Mouse (Mus musculus) lung, postnatal 0 days (tissue): ENCODE measurements at regions not wholly inside any gene's neighbourhood (a gene's known extent, or its start where the extent isn't known, plus 50 kb on each side); places are given as distances from the start of the nearest gene placed in this dataset.

Source experiments
- ATAC-seq: fragments of 200-750 bp; cut with Nextera tagmentation; 2 replicates; pipeline ENCODE4 v1.8.0; 2017; ENCODE audit warnings: moderate library complexity
- DNase-seq: peaks from one replicate; pipeline ENCODE4 v3.0.0-alpha.2; 2016; ENCODE audit warnings: low spot score
- H3K27ac ChIP-seq: fragments of 300-500 bp; sonication (generic); 2 replicates; pipeline ENCODE4 v1.5.1; 2014; ENCODE audit warnings: antibody characterized with exemption, mild to moderate bottlenecking, low read length, mixed read lengths
- H3K27me3 ChIP-seq: fragments of 300-500 bp; sonication (generic); replicated peaks from 2 replicates; pipeline ENCODE4 v1.6.1; 2014; ENCODE audit warnings: low read length, mixed read lengths; ENCODE audit not compliant: insufficient read depth
- H3K36me3 ChIP-seq: fragments of 300-500 bp; sonication (generic); 2 replicates; pipeline ENCODE4 v1.6.1; 2014; ENCODE audit warnings: low read length, mixed read lengths; ENCODE audit not compliant: insufficient read depth
- H3K4me1 ChIP-seq: fragments of 300-500 bp; sonication (generic); 2 replicates; pipeline ENCODE4 v1.6.1; 2014; ENCODE audit warnings: antibody characterized with exemption, low read depth, low read length, mixed read lengths; ENCODE audit not compliant: insufficient read depth
- H3K4me2 ChIP-seq: fragments of 300-500 bp; sonication (generic); replicated peaks from 2 replicates; pipeline ENCODE4 v1.6.1; 2014; ENCODE audit warnings: low read depth, mild to moderate bottlenecking, low read length, moderate library complexity, mixed read lengths
- H3K4me3 ChIP-seq: fragments of 300-500 bp; sonication (generic); 2 replicates; pipeline ENCODE4 v1.5.1; 2014; ENCODE audit warnings: low read depth, low read length
- H3K9ac ChIP-seq: fragments of 300-500 bp; sonication (generic); replicated peaks from 2 replicates; pipeline ENCODE4 v1.6.1; 2014; ENCODE audit warnings: low read depth, mild to moderate bottlenecking
- H3K9me3 ChIP-seq: fragments of 300-500 bp; sonication (generic); 2 replicates; pipeline ENCODE4 v1.6.1; 2016; ENCODE audit warnings: low read length, mixed read lengths
- CTCF ChIP-seq: IDR thresholded peaks from 2 replicates; pipeline ENCODE4 v1.5.1; 2016; ENCODE audit warnings: antibody characterized with exemption, mild to moderate bottlenecking
- EP300 ChIP-seq: IDR thresholded peaks from 2 replicates; pipeline ENCODE4 v1.6.1; 2016; ENCODE audit warnings: antibody characterized with exemption, mild to moderate bottlenecking, control low read depth
- WGBS: fragments of 180-500 bp; shearing (Covaris S2); extraction: QIAGEN DNeasy Blood & Tissue Kit; methylation state at CpG from one replicate; pipeline ENCODE4 v1.1.7; 2014; 5-methylcytosine and 5-hydroxymethylcytosine counted together

- H3K4me2 ChIP-seq: no peak overlapping the region
- DNase-seq: no peak
- no peak for TF ChIP-seq EP300
- TF ChIP-seq CTCF: no peak
- no peak overlapping the region for H3K27ac ChIP-seq
- H3K9ac ChIP-seq: no peak overlapping the region
- H3K27me3 ChIP-seq: no peaks in the 10 kb centered on the region
- H3K4me3 ChIP-seq: no peak overlapping the region
- H3K9me3 ChIP-seq: no peaks in the 10 kb centered on the region
- no peaks in the 10 kb centered on the region for H3K4me1 ChIP-seq
- 83% methylated on average over 1 of the region's 1 CpGs for WGBS
- H3K36me3 ChIP-seq: no peaks in the 10 kb centered on the region
- no peak for ATAC-seq
Measured at GRCm38 (mm10) chr3:19824904-19825303, 131.9 kb upstream of the Cp start.

GRCm38 (mm10) chr3:19828518-19829246, 128.2 kb upstream of the Cp start:
- no peaks in the 10 kb centered on the region for H3K36me3 ChIP-seq
- WGBS: 77% methylated on average over 5 of the region's 5 CpGs
- no peak overlapping the region for H3K4me2 ChIP-seq
- H3K9ac ChIP-seq: no peak overlapping the region
- no peaks in the 10 kb centered on the region for H3K27me3 ChIP-seq
- no peaks in the 10 kb centered on the region for H3K4me1 ChIP-seq
- ATAC-seq: no peak
- H3K9me3 ChIP-seq: no peaks in the 10 kb centered on the region
- H3K27ac ChIP-seq: no peak overlapping the region
- no peak overlapping the region for H3K4me3 ChIP-seq
- no peak for DNase-seq
- no peak for TF ChIP-seq EP300

- 86% methylated on average over 2 of the region's 2 CpGs for WGBS
Measured at GRCm38 (mm10) chr3:19829752-19830151, 127.1 kb upstream of the Cp start.

GRCm38 (mm10) chr3:19848031-19848735, 108.7 kb upstream of the Cp start:
- no peaks in the 10 kb centered on the region for H3K4me1 ChIP-seq
- H3K27me3 ChIP-seq: no peaks in the 10 kb centered on the region
- ATAC-seq (no peak), DNase-seq (no peak)
- no peak overlapping the region for H3K9ac ChIP-seq
- no peak for TF ChIP-seq EP300
- no peak for TF ChIP-seq CTCF
- WGBS: 74% methylated on average over 6 of the region's 6 CpGs
- no peaks in the 10 kb centered on the region for H3K36me3 ChIP-seq
- no peak overlapping the region for H3K4me2 ChIP-seq
- H3K4me3 ChIP-seq: no peak overlapping the region
- no peaks in the 10 kb centered on the region for H3K9me3 ChIP-seq
- no peak overlapping the region for H3K27ac ChIP-seq

More at GRCm38 (mm10) chr3:19829752-19830151, 127.1 kb upstream of the Cp start:
- Histone ChIP-seq H3K4me3 (no peak overlapping the region), H3K27ac (no peak overlapping the region), H3K27me3 (no peaks in the 10 kb centered on the region), H3K4me1 (no peaks in the 10 kb centered on the region), H3K9ac (no peak overlapping the region), H3K4me2 (no peak overlapping the region), H3K36me3 (no peaks in the 10 kb centered on the region), H3K9me3 (no peaks in the 10 kb centered on the region)
- DNase-seq (no peak), ATAC-seq (no peak)
- TF ChIP-seq CTCF: no peak
- TF ChIP-seq EP300: no peak

- Histone ChIP-seq H3K4me1 (no peaks in the 10 kb centered on the region), H3K9me3 (no peaks in the 10 kb centered on the region), H3K36me3 (no peaks in the 10 kb centered on the region), H3K27ac (no peak overlapping the region), H3K27me3 (no peaks in the 10 kb centered on the region), H3K9ac (no peak overlapping the region), H3K4me3 (no peak overlapping the region), H3K4me2 (no peak overlapping the region)
- TF ChIP-seq CTCF (no peak), EP300 (no peak)
- DNase-seq (no peak), ATAC-seq (no peak)
- 61% methylated on average over 1 of the region's 1 CpGs for WGBS
Measured at GRCm38 (mm10) chr3:19848736-19849269, 108.1 kb upstream of the Cp start.

GRCm38 (mm10) chr3:19882623-19883022, 74.2 kb upstream of the Cp start:
- ATAC-seq: no peak
- WGBS: 50% methylated on average over 2 of the region's 2 CpGs

More at GRCm38 (mm10) chr3:19882623-19883022, 74.2 kb upstream of the Cp start:
- Histone ChIP-seq H3K36me3 (no peaks in the 10 kb centered on the region), H3K4me2 (no peak overlapping the region), H3K4me3 (no peak overlapping the region), H3K9me3 (no peaks in the 10 kb centered on the region), H3K4me1 (no peaks in the 10 kb centered on the region), H3K27ac (no peak overlapping the region), H3K27me3 (no peaks in the 10 kb centered on the region), H3K9ac (no peak overlapping the region)
- no peak for TF ChIP-seq EP300
- DNase-seq: no peak
